Mouse (Mus musculus): Measurements from ENCODE around the gene Plcd1. TPM values are rescaled to one million over a fixed set of nuclear protein-coding genes. Genes with fewer than 3 reads are reported as not detected.
A peak's percentile ranks its signal among the peaks of the same experiment; 100 is the strongest.

The Plcd1 gene
- polyA plus RNA-seq, 1 experiment from 2014 or later, result 35.3 TPM

- Histone ChIP-seq H3K9me3 (ENCODE audit: control insufficient read depth, low read length) (no peaks in the 10 kb centered on the region), H3K27ac (replicated peaks) (peak overlapping the region; percentile 85; the same call in 1 of the 2 replicates), H3K27me3 (ENCODE audit: control insufficient read depth, insufficient read depth, low read length) (no peaks in the 10 kb centered on the region), H3K4me1 (replicated peaks; ENCODE audit: control insufficient read depth, insufficient read depth) (no peaks in the 10 kb centered on the region; the same call in 1 of the 2 replicates), H3K4me3 (ENCODE audit: low read depth, low read length) (no peak overlapping the region), H3K9ac (ENCODE audit: low read length) (no peak overlapping the region), H3K36me3 (ENCODE audit: control insufficient read depth, insufficient read depth, low read length) (no peaks in the 10 kb centered on the region), H3K4me2 (replicated peaks; ENCODE audit: low read depth) (no peak overlapping the region)
- DNase-seq (ENCODE audit: low spot score) (no peak), ATAC-seq (ENCODE audit: low FRiP score, low TSS enrichment) (no peak)
- TF ChIP-seq CTCF (IDR thresholded peaks at IDR 0.05; ENCODE audit: low read depth) (peak; percentile 28; the same call in 1 of the 2 replicates), EP300 (optimal IDR thresholded peaks at IDR 0.05) (no peak)
- 61% methylated on average over 13 of the region's 13 CpGs for WGBS
These were observed 1.3 kb upstream of the Plcd1 start for GRCm38 (mm10) chr9:119094462-119095109.

GRCm38 (mm10) chr9:119092473-119093418 is 556 bp downstream of the Plcd1 start:
- Histone ChIP-seq H3K36me3 (ENCODE audit: control insufficient read depth, insufficient read depth, low read length) (no peaks in the 10 kb centered on the region), H3K4me2 (replicated peaks; ENCODE audit: low read depth) (peak overlapping the region; percentile 81), H3K27ac (replicated peaks) (peak overlapping the region; percentile 85), H3K27me3 (ENCODE audit: control insufficient read depth, insufficient read depth, low read length) (no peaks in the 10 kb centered on the region), H3K9me3 (ENCODE audit: control insufficient read depth, low read length) (no peaks in the 10 kb centered on the region), H3K4me3 (ENCODE audit: low read depth, low read length) (peak overlapping the region; percentile 61), H3K9ac (ENCODE audit: low read length) (peak overlapping the region; percentile 66), H3K4me1 (replicated peaks; ENCODE audit: control insufficient read depth, insufficient read depth) (peaks cover 2% of the 10 kb centered on the region)
- ATAC-seq (ENCODE audit: low FRiP score, low TSS enrichment), result no peak
- peak; percentile 51 for DNase-seq (ENCODE audit: low spot score)
- 2% methylated on average over 45 of the region's 45 CpGs for WGBS
- no peak for TF ChIP-seq CTCF (IDR thresholded peaks at IDR 0.05; ENCODE audit: low read depth)
- no peak for TF ChIP-seq EP300 (optimal IDR thresholded peaks at IDR 0.05)

- WGBS, result 66% methylated on average over 12 of the region's 12 CpGs
- peak overlapping the region; percentile 85 for H3K27ac ChIP-seq (replicated peaks)
- H3K9ac ChIP-seq (ENCODE audit: low read length), result 0 out of 2 replicates have a peak overlapping the region, but pooled peaks have one; percentile 66
- peak overlapping the region; percentile 61; the same call in 1 of the 2 replicates for H3K4me3 ChIP-seq (ENCODE audit: low read depth, low read length)
- DNase-seq (ENCODE audit: low spot score) (peak; percentile 53), ATAC-seq (ENCODE audit: low FRiP score, low TSS enrichment) (peak; percentile 18; the same call in 1 of the 2 replicates)
- H3K27me3 ChIP-seq (ENCODE audit: control insufficient read depth, insufficient read depth, low read length), result no peaks in the 10 kb centered on the region
- H3K9me3 ChIP-seq (ENCODE audit: control insufficient read depth, low read length), result no peaks in the 10 kb centered on the region
- H3K4me1 ChIP-seq (replicated peaks; ENCODE audit: control insufficient read depth, insufficient read depth), result peaks cover 6% of the 10 kb centered on the region
- TF ChIP-seq CTCF (IDR thresholded peaks at IDR 0.05; ENCODE audit: low read depth) (no peak), EP300 (optimal IDR thresholded peaks at IDR 0.05) (no peak)
- no peaks in the 10 kb centered on the region for H3K36me3 ChIP-seq (ENCODE audit: control insufficient read depth, insufficient read depth, low read length)
- peak overlapping the region; percentile 81 for H3K4me2 ChIP-seq (replicated peaks; ENCODE audit: low read depth)
These were observed 1.6 kb downstream of the Plcd1 start for GRCm38 (mm10) chr9:119091581-119092310.

GRCm38 (mm10) chr9:119090462-119090861 is 2.8 kb downstream of the Plcd1 start:
- Histone ChIP-seq H3K4me2 (replicated peaks; ENCODE audit: low read depth) (no peak overlapping the region), H3K27me3 (ENCODE audit: control insufficient read depth, insufficient read depth, low read length) (no peaks in the 10 kb centered on the region), H3K27ac (replicated peaks) (no peak overlapping the region), H3K9ac (ENCODE audit: low read length) (no peak overlapping the region), H3K36me3 (ENCODE audit: control insufficient read depth, insufficient read depth, low read length) (no peaks in the 10 kb centered on the region), H3K9me3 (ENCODE audit: control insufficient read depth, low read length) (no peaks in the 10 kb centered on the region), H3K4me1 (replicated peaks; ENCODE audit: control insufficient read depth, insufficient read depth) (peaks cover 6% of the 10 kb centered on the region), H3K4me3 (ENCODE audit: low read depth, low read length) (no peak overlapping the region)
- DNase-seq (ENCODE audit: low spot score) (no peak), ATAC-seq (ENCODE audit: low FRiP score, low TSS enrichment) (no peak)
- 90% methylated on average over 5 of the region's 5 CpGs for WGBS
- TF ChIP-seq CTCF (IDR thresholded peaks at IDR 0.05; ENCODE audit: low read depth) (no peak), EP300 (optimal IDR thresholded peaks at IDR 0.05) (no peak)

DNA sequence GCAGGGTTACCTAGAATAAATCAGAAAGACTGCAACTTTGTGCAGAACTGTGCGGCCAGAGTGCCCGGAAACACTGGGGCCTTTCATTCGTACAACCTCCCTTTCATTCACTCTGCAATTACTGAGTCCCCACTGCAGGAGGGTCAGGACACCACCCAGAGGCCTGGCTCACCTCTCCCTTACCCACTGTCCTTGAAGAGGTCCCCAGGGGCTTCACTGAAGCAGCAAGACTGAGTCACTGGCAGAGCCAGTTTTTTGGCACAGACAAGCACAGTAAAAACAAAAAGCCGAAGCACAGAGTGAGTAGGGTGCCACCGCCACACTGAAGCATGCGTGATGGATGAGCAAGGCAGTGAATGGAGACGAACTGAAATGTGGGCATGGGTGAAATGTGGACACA is 3.9 kb downstream of the Plcd1 start:
- TF ChIP-seq CTCF (IDR thresholded peaks at IDR 0.05; ENCODE audit: low read depth) (no peak), EP300 (optimal IDR thresholded peaks at IDR 0.05) (no peak)
- WGBS, result 58% methylated on average over 7 of the region's 7 CpGs
- no peak overlapping the region for H3K4me2 ChIP-seq (replicated peaks; ENCODE audit: low read depth)
- peaks cover 6% of the 10 kb centered on the region for H3K4me1 ChIP-seq (replicated peaks; ENCODE audit: control insufficient read depth, insufficient read depth)
- no peak overlapping the region for H3K9ac ChIP-seq (ENCODE audit: low read length)
- DNase-seq (ENCODE audit: low spot score) (no peak), ATAC-seq (ENCODE audit: low FRiP score, low TSS enrichment) (no peak)
- H3K27ac ChIP-seq (replicated peaks), result peak overlapping the region; percentile 35; the same call in 1 of the 2 replicates
- no peaks in the 10 kb centered on the region for H3K9me3 ChIP-seq (ENCODE audit: control insufficient read depth, low read length)
- no peak overlapping the region for H3K4me3 ChIP-seq (ENCODE audit: low read depth, low read length)
- H3K36me3 ChIP-seq (ENCODE audit: control insufficient read depth, insufficient read depth, low read length), result no peaks in the 10 kb centered on the region
- no peaks in the 10 kb centered on the region for H3K27me3 ChIP-seq (ENCODE audit: control insufficient read depth, insufficient read depth, low read length)

Measured in stomach, postnatal 0 days (tissue).